Mouse (Mus musculus) ES-Bruce4 (cell line): ENCODE measurements around the gene Upk3a.

ENCODE experiments used
- CTCF ChIP-seq: IDR thresholded peaks from one replicate; pipeline ENCODE4 v1.8.1; 2011; ENCODE audit warnings: low read depth, low read length
- EP300 ChIP-seq: IDR thresholded peaks from 2 replicates; pipeline ENCODE4 v1.6.1; 2011; ENCODE audit warnings: low read depth, low read length; ENCODE audit not compliant: insufficient read depth
- POLR2A ChIP-seq: IDR thresholded peaks from one replicate; pipeline ENCODE4 v1.8.1; 2011; ENCODE audit warnings: low read length; ENCODE audit not compliant: insufficient read depth

DNA sequence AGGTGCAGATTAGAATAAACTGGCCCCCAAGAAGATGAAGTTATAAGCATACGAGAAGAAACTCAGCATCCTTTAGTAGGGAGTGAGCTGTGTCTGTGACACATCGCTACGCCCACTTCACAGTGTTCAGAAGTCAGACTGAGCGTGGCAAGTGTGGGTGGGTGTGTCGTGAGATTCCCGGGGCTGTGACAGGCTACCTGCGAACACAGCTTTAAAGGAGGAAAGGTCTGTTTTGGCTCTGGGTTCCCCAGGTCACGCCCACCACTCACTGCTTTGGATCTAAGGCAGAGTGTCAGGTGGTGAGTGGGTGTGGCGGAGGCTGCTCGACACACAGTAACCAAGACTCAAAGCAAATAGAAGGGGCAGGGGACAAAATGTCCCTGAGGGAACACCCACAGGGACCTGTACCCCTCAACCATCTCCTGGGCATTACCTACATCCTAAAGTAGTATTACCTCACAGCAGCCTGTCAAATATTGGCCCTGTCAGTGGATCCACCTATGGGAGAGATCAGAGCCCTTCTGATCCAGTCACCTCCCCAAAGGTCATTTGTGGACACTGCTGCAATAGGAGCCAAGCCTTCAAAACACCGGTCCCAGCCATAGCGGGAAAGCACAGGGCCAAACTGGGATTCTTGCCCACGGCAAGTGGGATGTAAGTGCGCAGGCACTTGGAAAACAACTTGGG, 19.0 kb upstream of the Upk3a start:
- TF ChIP-seq CTCF (no peak), EP300 (no peak), POLR2A (no peak)
